Mouse (Mus musculus) right cerebral cortex, adult 2 months (tissue): ENCODE data around the gene Mcrip1.
"Not testable (repeated sequence)": the region's sequence is repeated elsewhere in the genome, so short reads cannot be mapped to it uniquely, and the experiment has no call there.

ENCODE experiments used
- DNase-seq, 2 experiments: peaks; one replicate each; pipeline ENCODE4 v3.0.0; 2021 to 2022; ENCODE audit warnings: low spot score in 2 of 2

The Mcrip1 gene

GRCm38 (mm10) chr11:120542376-120542775 lies 7.2 kb downstream of the Mcrip1 start:
- no peak for DNase-seq

- no peak for DNase-seq
Measured at GRCm38 (mm10) chr11:120541907-120542306, 7.6 kb downstream of the Mcrip1 start.

- DNase-seq, result no peak
Measured at GRCm38 (mm10) chr11:120539285-120540014, 10.1 kb downstream of the Mcrip1 start.

- DNase-seq, result no peak
Measured at GRCm38 (mm10) chr11:120538955-120539284, 10.6 kb downstream of the Mcrip1 start.

- DNase-seq, result no peak
Measured at GRCm38 (mm10) chr11:120538485-120538884, 11.0 kb downstream of the Mcrip1 start.

GRCm38 (mm10) chr11:120535804-120536203 lies 13.7 kb downstream of the Mcrip1 start:
- no peak for DNase-seq

- no peak for DNase-seq
Measured at GRCm38 (mm10) chr11:120535145-120535544, 14.4 kb downstream of the Mcrip1 start.

GRCm38 (mm10) chr11:120534093-120534492 lies 15.4 kb downstream of the Mcrip1 start:
- no peak for DNase-seq

- no peak for DNase-seq
Measured at GRCm38 (mm10) chr11:120531646-120532045, 17.9 kb downstream of the Mcrip1 start.

GRCm38 (mm10) chr11:120530085-120530964 lies 19.2 kb downstream of the Mcrip1 start, which contains the start of gene Gcgr:
TSS of gene Gcgr (plus strand) at chr11:120530699.
- no peak for DNase-seq

- no peak for DNase-seq
Measured at GRCm38 (mm10) chr11:120528903-120529302, 20.6 kb downstream of the Mcrip1 start.

- DNase-seq, result no peak
Measured at GRCm38 (mm10) chr11:120527690-120528354, 21.7 kb downstream of the Mcrip1 start.

GRCm38 (mm10) chr11:120525959-120526358 lies 23.6 kb downstream of the Mcrip1 start:
- no peak for DNase-seq

GRCm38 (mm10) chr11:120522581-120522980 lies 26.9 kb downstream of the Mcrip1 start:
- no peak for DNase-seq

- no peak for DNase-seq
Measured at GRCm38 (mm10) chr11:120520967-120521540, 28.5 kb downstream of the Mcrip1 start.

GRCm38 (mm10) chr11:120520498-120520897 lies 29.0 kb downstream of the Mcrip1 start:
- no peak for DNase-seq

- DNase-seq, result no peak
Measured at GRCm38 (mm10) chr11:120519738-120520137, 29.8 kb downstream of the Mcrip1 start.

- no peak for DNase-seq
Measured at GRCm38 (mm10) chr11:120518558-120518957, 31.0 kb downstream of the Mcrip1 start.

- DNase-seq, result peak; percentile 86
Measured at GRCm38 (mm10) chr11:120518027-120518426, 31.5 kb downstream of the Mcrip1 start.

GRCm38 (mm10) chr11:120517147-120517546 lies 32.4 kb downstream of the Mcrip1 start:
- no peak for DNase-seq

GRCm38 (mm10) chr11:120515611-120516010 lies 33.9 kb downstream of the Mcrip1 start:
- DNase-seq, result peak; percentile 89 to 92

- DNase-seq, result not testable (repeated sequence)
Measured at GRCm38 (mm10) chr11:120514262-120514661, 35.3 kb downstream of the Mcrip1 start.
